Mouse (Mus musculus) midbrain, postnatal 0 days (tissue): ENCODE results near the gene Gm20388. TPM values are rescaled to one million over a fixed set of nuclear protein-coding genes. Genes with fewer than 3 reads are reported as not detected.

Source experiments
- ATAC-seq: fragments of 200-750 bp; cut with Nextera tagmentation; 2 replicates; pipeline ENCODE4 v1.8.0; 2017; ENCODE audit warnings: moderate number of reproducible peaks, mild to moderate bottlenecking, moderate TSS enrichment, moderate library complexity; ENCODE audit not compliant: low FRiP score
- DNase-seq: peaks from one replicate; pipeline ENCODE4 v3.0.0-alpha.2; 2015; ENCODE audit warnings: low spot score
- H3K27ac ChIP-seq: fragments of 300-500 bp; sonication (generic); 2 replicates; pipeline ENCODE4 v1.5.1; 2014; ENCODE audit warnings: low read depth, mild to moderate bottlenecking, low read length, mixed read lengths
- H3K27me3 ChIP-seq: fragments of 300-500 bp; sonication (generic); 2 replicates; pipeline ENCODE4 v1.6.1; 2014; ENCODE audit warnings: low read length, control low read depth, mixed read lengths; ENCODE audit not compliant: insufficient read depth
- H3K36me3 ChIP-seq: fragments of 300-500 bp; sonication (generic); 2 replicates; pipeline ENCODE4 v1.6.1; 2014; ENCODE audit warnings: low read length, control low read depth, mixed read lengths; ENCODE audit not compliant: insufficient read depth
- H3K4me1 ChIP-seq: fragments of 300-500 bp; sonication (generic); 2 replicates; pipeline ENCODE4 v1.6.1; 2014; ENCODE audit warnings: mild to moderate bottlenecking, control low read depth, antibody characterized with exemption, low read length, mixed read lengths; ENCODE audit not compliant: insufficient read depth
- H3K4me2 ChIP-seq: fragments of 300-500 bp; sonication (generic); 2 replicates; pipeline ENCODE4 v1.6.1; 2014; ENCODE audit warnings: low read depth, mild to moderate bottlenecking, low read length, mixed read lengths; ENCODE audit not compliant: poor library complexity, severe bottlenecking
- H3K4me3 ChIP-seq: fragments of 300-500 bp; sonication (generic); 2 replicates; pipeline ENCODE4 v1.5.1; 2014; ENCODE audit warnings: low read depth, mild to moderate bottlenecking, low read length, moderate library complexity
- H3K9ac ChIP-seq: fragments of 300-500 bp; sonication (generic); replicated peaks from 2 replicates; pipeline ENCODE4 v1.6.1; 2014; ENCODE audit warnings: mild to moderate bottlenecking, low read length, moderate library complexity, mixed read lengths; ENCODE audit not compliant: poor library complexity, severe bottlenecking
- H3K9me3 ChIP-seq: fragments of 300-500 bp; sonication (generic); 2 replicates; pipeline ENCODE4 v1.6.1; 2016; ENCODE audit warnings: low read length, control low read depth
- CTCF ChIP-seq: IDR thresholded peaks from 2 replicates; pipeline ENCODE4 v1.5.1; 2016; ENCODE audit warnings: antibody characterized with exemption, mild to moderate bottlenecking
- WGBS: fragments of 180-500 bp; shearing (Covaris S2); extraction: QIAGEN DNeasy Blood & Tissue Kit; methylation state at CpG from one replicate; pipeline ENCODE4 v1.1.7; 2014; 5-methylcytosine and 5-hydroxymethylcytosine counted together
- polyA plus RNA-seq: library from polyadenylated mRNA; unstranded; fragments of >200 nt; fragmentation: Nextera tagmentation; extraction: Ambion mirVana; gene quantifications from 2 replicates; pipeline ENCODE4 v1.2.1, GENCODE M21; 2015
- total RNA-seq: library from RNA; depleted of rRNA; stranded (reverse); fragments of >200 nt; gene quantifications from 2 replicates; pipeline ENCODE4 v1.2.3, GENCODE M21; 2014

Gene Gm20388
- total and polyA plus RNA-seq, 2 experiments from 2014 or later: 74.2 TPM; not detected in 1

- TF ChIP-seq CTCF: no peak
- Histone ChIP-seq H3K27me3 (no peaks in the 10 kb centered on the region), H3K9ac (no peak overlapping the region), H3K9me3 (no peaks in the 10 kb centered on the region), H3K36me3 (no peaks in the 10 kb centered on the region), H3K4me1 (peaks cover 7% of the 10 kb centered on the region), H3K4me2 (no peak overlapping the region), H3K27ac (no peak overlapping the region), H3K4me3 (no peak overlapping the region)
- DNase-seq: no peak
- ATAC-seq: no peak
- 80% methylated on average over 5 of the region's 5 CpGs for WGBS
Observed at GRCm38 (mm10) chr8:123812227-123812626, 3901.6 kb downstream of the Gm20388 start.

DNA sequence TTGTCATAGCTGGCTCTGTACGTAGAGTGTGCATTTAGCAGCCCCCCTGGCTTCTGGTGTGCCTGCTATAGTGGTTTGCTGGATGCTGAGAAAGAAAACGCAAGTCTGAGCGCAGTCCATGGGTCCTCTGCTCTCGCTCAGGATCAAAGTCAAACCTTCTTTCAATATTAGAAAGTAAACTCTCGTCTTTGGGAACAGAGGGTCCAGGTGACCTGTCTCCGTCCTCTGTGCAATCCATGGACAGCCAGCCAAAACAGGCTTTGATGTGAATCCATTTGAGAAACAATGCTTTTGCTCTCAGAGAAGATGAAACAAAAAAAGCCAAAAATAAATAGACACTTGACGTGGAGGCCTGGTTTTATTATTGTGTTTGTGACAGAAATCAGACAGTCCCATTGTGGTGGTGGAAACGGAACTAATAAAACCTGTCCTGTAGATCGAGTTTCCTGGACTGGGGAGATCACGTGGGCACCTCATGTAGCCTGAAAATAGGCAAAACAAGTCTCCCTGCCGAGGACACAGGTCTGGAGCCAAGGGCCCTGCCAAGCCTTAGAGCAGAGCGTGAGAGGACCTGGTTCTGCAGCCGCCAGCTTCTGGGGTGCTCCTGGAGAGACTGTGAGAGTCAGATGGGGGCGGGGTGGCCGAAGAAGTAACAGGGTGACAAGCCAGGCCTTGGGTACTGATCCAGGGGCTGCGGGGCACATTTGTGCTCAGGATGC, 3902.7 kb downstream of the Gm20388 start:
- Histone ChIP-seq H3K4me1 (no peaks in the 10 kb centered on the region), H3K27me3 (no peaks in the 10 kb centered on the region), H3K9me3 (no peaks in the 10 kb centered on the region), H3K27ac (no peak overlapping the region), H3K36me3 (no peaks in the 10 kb centered on the region), H3K9ac (no peak overlapping the region), H3K4me3 (no peak overlapping the region), H3K4me2 (no peak overlapping the region)
- no peak for ATAC-seq
- no peak for DNase-seq
- no peak for TF ChIP-seq CTCF
- WGBS: 71% methylated on average over 16 of the region's 16 CpGs

- no peak for TF ChIP-seq CTCF
- Histone ChIP-seq H3K36me3 (no peaks in the 10 kb centered on the region), H3K27ac (no peak overlapping the region), H3K4me1 (no peaks in the 10 kb centered on the region), H3K4me3 (no peak overlapping the region), H3K9me3 (no peaks in the 10 kb centered on the region), H3K9ac (no peak overlapping the region), H3K27me3 (no peaks in the 10 kb centered on the region), H3K4me2 (no peak overlapping the region)
- 88% methylated on average over 4 of the region's 4 CpGs for WGBS
- ATAC-seq: no peak
- DNase-seq: no peak
Observed at GRCm38 (mm10) chr8:123813892-123814266, 3903.2 kb downstream of the Gm20388 start.

DNA sequence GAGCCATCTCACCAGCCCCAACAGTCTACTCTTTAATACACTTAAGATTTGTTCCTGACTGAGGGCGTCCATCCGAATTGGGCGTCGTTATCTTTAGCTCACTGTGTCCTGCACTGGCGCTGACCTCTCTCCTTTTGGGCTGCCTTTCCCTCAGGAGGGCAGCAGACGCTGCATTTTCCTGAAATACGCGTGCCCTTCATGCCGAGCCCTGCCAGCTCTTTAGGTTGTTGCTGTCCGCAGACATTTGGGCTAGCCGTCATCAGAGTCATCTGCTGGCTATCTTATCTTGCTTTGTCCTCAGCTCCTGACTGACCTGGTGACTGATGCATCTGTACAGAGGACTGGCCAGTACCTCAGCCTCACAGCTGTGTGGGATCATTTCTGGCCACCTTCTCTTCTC, 3904.7 kb downstream of the Gm20388 start:
- no peak overlapping the region for H3K27ac ChIP-seq
- H3K4me2 ChIP-seq: no peak overlapping the region
- no peaks in the 10 kb centered on the region for H3K36me3 ChIP-seq
- no peaks in the 10 kb centered on the region for H3K9me3 ChIP-seq
- no peak overlapping the region for H3K4me3 ChIP-seq
- H3K9ac ChIP-seq: no peak overlapping the region
- no peak for ATAC-seq
- DNase-seq: no peak
- 94% methylated on average over 11 of the region's 11 CpGs for WGBS
- TF ChIP-seq CTCF: no peak
- H3K27me3 ChIP-seq: no peaks in the 10 kb centered on the region
- no peaks in the 10 kb centered on the region for H3K4me1 ChIP-seq

DNA sequence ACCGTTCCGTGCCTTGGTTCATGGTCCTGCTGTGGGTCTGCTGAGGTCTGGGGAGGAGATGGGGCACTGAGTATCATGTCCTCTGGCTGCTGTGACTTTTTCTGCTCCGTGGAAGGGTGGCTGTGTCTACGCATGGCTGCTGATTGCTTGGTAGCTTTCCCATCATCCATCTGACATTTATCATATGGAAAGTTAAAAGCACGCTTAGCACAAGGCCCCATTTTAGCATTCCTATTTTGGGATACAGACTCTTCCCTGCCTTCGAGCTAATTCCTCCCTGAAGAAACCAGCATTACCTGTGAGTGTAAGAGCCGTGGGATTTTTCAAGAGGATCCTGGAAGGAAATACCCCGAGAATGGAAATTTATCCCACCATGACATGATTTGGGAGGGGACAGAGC, 3906.3 kb downstream of the Gm20388 start:
- Histone ChIP-seq H3K4me3 (no peak overlapping the region), H3K9me3 (no peaks in the 10 kb centered on the region), H3K27ac (no peak overlapping the region), H3K27me3 (no peaks in the 10 kb centered on the region), H3K4me2 (no peak overlapping the region), H3K36me3 (no peaks in the 10 kb centered on the region; the same call in 1 of the 2 replicates), H3K4me1 (no peaks in the 10 kb centered on the region), H3K9ac (no peak overlapping the region)
- WGBS: 88% methylated on average over 8 of the region's 8 CpGs
- DNase-seq: no peak
- ATAC-seq: no peak
- TF ChIP-seq CTCF: no peak

- H3K4me3 ChIP-seq: no peak overlapping the region
- no peaks in the 10 kb centered on the region for H3K27me3 ChIP-seq
- WGBS: 93% methylated on average over 11 of the region's 11 CpGs
- H3K4me2 ChIP-seq: no peak overlapping the region
- H3K9ac ChIP-seq: no peak overlapping the region
- no peaks in the 10 kb centered on the region; the same call in 1 of the 2 replicates for H3K36me3 ChIP-seq
- DNase-seq: no peak
- no peaks in the 10 kb centered on the region for H3K9me3 ChIP-seq
- no peaks in the 10 kb centered on the region for H3K4me1 ChIP-seq
- peak; percentile 23 for TF ChIP-seq CTCF
- no peak for ATAC-seq
- H3K27ac ChIP-seq: no peak overlapping the region
Observed at GRCm38 (mm10) chr8:123817747-123818146, 3907.1 kb downstream of the Gm20388 start.
